Mouse (Mus musculus): ENCODE measurements around the gene Prepl.

Gene Prepl

DNA sequence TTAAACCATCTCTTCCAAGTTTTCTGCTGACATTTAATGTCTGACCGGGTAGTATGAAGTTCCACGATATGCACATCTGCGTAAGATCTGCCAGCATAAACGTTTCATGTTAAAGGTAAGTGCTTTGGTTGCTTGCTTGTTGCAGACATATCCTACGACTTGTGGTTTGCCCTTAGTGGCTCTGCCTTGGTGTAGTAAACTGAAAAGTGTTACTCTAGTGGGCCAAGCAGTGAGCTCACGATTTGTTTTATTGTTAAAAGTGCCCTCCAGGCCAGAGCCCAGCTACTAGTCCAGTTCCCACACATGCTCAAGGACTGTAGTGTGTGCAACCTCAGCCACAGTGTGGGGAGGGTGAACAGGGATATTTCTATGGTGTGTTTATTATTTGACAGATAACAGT, 63.6 kb downstream of the Prepl start:
- Histone ChIP-seq H3K27me3 (ENCODE audit: insufficient read depth, low read length) (no peaks in the 10 kb centered on the region; the same call in none of the 2 replicates), H3K4me3 (replicated peaks; ENCODE audit: low read length) (no peak overlapping the region), H3K9me3 (ENCODE audit: low read length) (no peaks in the 10 kb centered on the region), H3K36me3 (ENCODE audit: insufficient read depth, low read length) (peaks cover 17% of the 10 kb centered on the region), H3K4me1 (replicated peaks; ENCODE audit: low read depth, low read length) (peaks cover 21% of the 10 kb centered on the region)
- TF ChIP-seq NANOG (IDR thresholded peaks at IDR 0.05; ENCODE audit: borderline replicate concordance, low read length) (no peak), CTCF (conservative IDR thresholded peaks at IDR 0.05; ENCODE audit: low read length) (no peak), POU5F1 (IDR thresholded peaks at IDR 0.05; ENCODE audit: borderline replicate concordance, low read length) (no peak)

GRCm38 (mm10) chr17:85025151-85025550, 64.9 kb downstream of the Prepl start:
- Histone ChIP-seq H3K36me3 (ENCODE audit: insufficient read depth, low read length) (peaks cover 17% of the 10 kb centered on the region), H3K4me3 (replicated peaks; ENCODE audit: low read length) (no peak overlapping the region), H3K27me3 (ENCODE audit: insufficient read depth, low read length) (no peaks in the 10 kb centered on the region; the same call in none of the 2 replicates), H3K9me3 (ENCODE audit: low read length) (no peaks in the 10 kb centered on the region), H3K4me1 (replicated peaks; ENCODE audit: low read depth, low read length) (peaks cover 21% of the 10 kb centered on the region)
- TF ChIP-seq CTCF (conservative IDR thresholded peaks at IDR 0.05; ENCODE audit: low read length): no peak
- no peak for TF ChIP-seq POU5F1 (IDR thresholded peaks at IDR 0.05; ENCODE audit: borderline replicate concordance, low read length)
- TF ChIP-seq NANOG (IDR thresholded peaks at IDR 0.05; ENCODE audit: borderline replicate concordance, low read length): no peak

GRCm38 (mm10) chr17:85024237-85024636, 65.8 kb downstream of the Prepl start:
- Histone ChIP-seq H3K27me3 (ENCODE audit: insufficient read depth, low read length) (no peaks in the 10 kb centered on the region), H3K4me1 (replicated peaks; ENCODE audit: low read depth, low read length) (peaks cover 21% of the 10 kb centered on the region), H3K9me3 (ENCODE audit: low read length) (no peaks in the 10 kb centered on the region), H3K4me3 (replicated peaks; ENCODE audit: low read length) (no peak overlapping the region), H3K36me3 (ENCODE audit: insufficient read depth, low read length) (peaks cover 17% of the 10 kb centered on the region)
- TF ChIP-seq CTCF (conservative IDR thresholded peaks at IDR 0.05; ENCODE audit: low read length) (no peak), POU5F1 (IDR thresholded peaks at IDR 0.05; ENCODE audit: borderline replicate concordance, low read length) (no peak), NANOG (IDR thresholded peaks at IDR 0.05; ENCODE audit: borderline replicate concordance, low read length) (no peak)

DNA sequence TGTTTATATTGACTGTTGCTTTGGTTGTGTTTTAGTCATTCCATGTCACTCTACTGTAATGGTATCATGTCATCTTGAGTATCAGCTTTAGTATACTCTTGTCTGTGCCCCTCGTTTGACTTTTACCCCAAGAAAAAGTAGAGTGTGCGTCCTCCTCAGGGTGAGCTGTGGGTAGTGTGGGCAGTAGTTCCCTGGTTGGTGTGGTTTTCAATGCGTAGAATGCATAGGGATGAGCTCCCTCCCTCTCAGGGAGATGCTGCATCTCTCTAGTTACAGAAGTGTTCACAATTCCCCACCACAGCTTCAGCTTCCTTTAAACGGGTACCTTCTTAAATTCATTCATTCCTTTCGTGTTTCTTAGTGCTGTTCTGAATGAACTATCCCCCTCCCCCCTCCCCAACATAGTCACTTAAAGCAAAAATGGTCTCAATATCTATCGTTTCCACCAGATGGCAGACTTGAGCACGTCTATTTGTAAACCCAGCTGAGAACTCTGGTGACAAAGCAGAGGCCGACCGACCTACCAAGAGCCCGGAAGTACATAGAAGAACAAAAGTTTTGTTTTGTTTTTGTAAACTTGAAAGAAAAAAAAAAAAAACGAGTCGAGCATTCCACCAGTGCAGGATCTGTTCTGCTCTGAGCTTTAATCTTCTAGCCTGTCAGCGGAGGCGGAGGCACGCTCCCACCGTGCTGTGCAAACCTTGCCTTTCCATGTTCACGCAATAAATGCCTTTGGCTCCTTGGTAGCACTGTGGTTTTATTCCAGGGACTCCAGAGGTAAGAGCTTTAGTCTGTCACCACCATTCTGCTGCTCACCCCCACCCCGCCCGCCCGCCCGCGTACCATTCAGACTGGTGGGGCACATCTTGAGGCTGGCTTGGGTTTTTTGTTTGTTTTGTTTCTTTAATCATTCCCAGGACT, 66.5 kb downstream of the Prepl start:
- H3K36me3 ChIP-seq (ENCODE audit: insufficient read depth, low read length): peaks cover 17% of the 10 kb centered on the region
- H3K9me3 ChIP-seq (ENCODE audit: low read length): no peaks in the 10 kb centered on the region
- no peaks in the 10 kb centered on the region for H3K27me3 ChIP-seq (ENCODE audit: insufficient read depth, low read length)
- peaks cover 21% of the 10 kb centered on the region for H3K4me1 ChIP-seq (replicated peaks; ENCODE audit: low read depth, low read length)
- H3K4me3 ChIP-seq (replicated peaks; ENCODE audit: low read length): no peak overlapping the region
- TF ChIP-seq NANOG (IDR thresholded peaks at IDR 0.05; ENCODE audit: borderline replicate concordance, low read length) (no peak), POU5F1 (IDR thresholded peaks at IDR 0.05; ENCODE audit: borderline replicate concordance, low read length) (no peak), CTCF (conservative IDR thresholded peaks at IDR 0.05; ENCODE audit: low read length) (peak; percentile 37)

- Histone ChIP-seq H3K36me3 (ENCODE audit: insufficient read depth, low read length) (peaks cover 16% of the 10 kb centered on the region), H3K27me3 (ENCODE audit: insufficient read depth, low read length) (no peaks in the 10 kb centered on the region), H3K4me3 (replicated peaks; ENCODE audit: low read length) (no peak overlapping the region), H3K9me3 (ENCODE audit: low read length) (no peaks in the 10 kb centered on the region), H3K4me1 (replicated peaks; ENCODE audit: low read depth, low read length) (peaks cover 21% of the 10 kb centered on the region)
- TF ChIP-seq NANOG (IDR thresholded peaks at IDR 0.05; ENCODE audit: borderline replicate concordance, low read length) (no peak), CTCF (conservative IDR thresholded peaks at IDR 0.05; ENCODE audit: low read length) (no peak), POU5F1 (IDR thresholded peaks at IDR 0.05; ENCODE audit: borderline replicate concordance, low read length) (no peak)
These were observed 69.7 kb downstream of the Prepl start for GRCm38 (mm10) chr17:85020343-85020742.

DNA sequence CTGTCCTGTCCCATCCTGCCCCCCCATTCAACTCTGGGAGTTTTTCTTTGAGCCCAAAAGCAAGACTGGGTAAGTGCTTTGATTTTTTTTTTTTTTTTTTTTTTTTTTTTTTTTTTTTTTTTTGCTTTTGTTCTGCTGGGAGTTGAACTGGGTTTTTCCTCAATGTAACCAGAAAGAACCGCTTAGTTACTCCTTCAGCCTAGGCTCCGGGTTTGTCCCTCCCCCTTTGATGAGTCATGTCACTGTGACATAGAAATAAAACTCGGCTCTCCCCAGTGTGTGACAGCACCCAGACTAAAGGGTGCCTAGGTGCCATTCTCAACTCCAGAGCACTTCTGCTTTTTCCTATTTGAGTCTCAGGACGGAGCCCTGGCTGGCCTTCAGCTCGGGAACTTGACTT, 71.2 kb downstream of the Prepl start:
- TF ChIP-seq NANOG (IDR thresholded peaks at IDR 0.05; ENCODE audit: borderline replicate concordance, low read length) (no peak), CTCF (conservative IDR thresholded peaks at IDR 0.05; ENCODE audit: low read length) (no peak), POU5F1 (IDR thresholded peaks at IDR 0.05; ENCODE audit: borderline replicate concordance, low read length) (no peak)
- Histone ChIP-seq H3K4me1 (replicated peaks; ENCODE audit: low read depth, low read length) (peaks cover 13% of the 10 kb centered on the region), H3K4me3 (replicated peaks; ENCODE audit: low read length) (no peak overlapping the region), H3K27me3 (ENCODE audit: insufficient read depth, low read length) (no peaks in the 10 kb centered on the region), H3K36me3 (ENCODE audit: insufficient read depth, low read length) (peaks cover 7% of the 10 kb centered on the region), H3K9me3 (ENCODE audit: low read length) (no peaks in the 10 kb centered on the region)

DNA sequence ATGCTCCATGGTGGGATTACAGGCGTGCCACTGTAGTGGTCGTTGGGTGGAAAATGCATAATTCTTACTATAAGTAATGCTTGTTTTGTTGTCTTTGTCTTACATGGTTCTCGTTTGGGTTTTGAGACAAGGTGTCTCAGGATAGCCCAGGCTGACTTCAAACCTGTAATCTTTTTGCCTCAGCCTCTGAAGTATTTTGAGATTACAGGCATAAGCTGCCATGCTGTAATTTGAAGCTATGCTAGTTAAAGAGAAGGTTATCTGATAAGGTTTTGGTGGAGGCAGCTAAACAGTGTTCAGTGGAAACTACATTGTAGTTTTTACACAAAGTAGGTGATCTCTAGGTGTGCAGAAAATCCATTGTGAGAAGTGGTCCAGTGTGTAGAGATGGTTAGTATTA, 71.7 kb downstream of the Prepl start:
- Histone ChIP-seq H3K9me3 (ENCODE audit: low read length) (no peaks in the 10 kb centered on the region), H3K36me3 (ENCODE audit: insufficient read depth, low read length) (peaks cover 11% of the 10 kb centered on the region), H3K4me3 (replicated peaks; ENCODE audit: low read length) (no peak overlapping the region), H3K27me3 (ENCODE audit: insufficient read depth, low read length) (no peaks in the 10 kb centered on the region), H3K4me1 (replicated peaks; ENCODE audit: low read depth, low read length) (peaks cover 9% of the 10 kb centered on the region)
- TF ChIP-seq POU5F1 (IDR thresholded peaks at IDR 0.05; ENCODE audit: borderline replicate concordance, low read length): no peak
- TF ChIP-seq NANOG (IDR thresholded peaks at IDR 0.05; ENCODE audit: borderline replicate concordance, low read length): no peak
- no peak for TF ChIP-seq CTCF (conservative IDR thresholded peaks at IDR 0.05; ENCODE audit: low read length)

- Histone ChIP-seq H3K4me1 (replicated peaks; ENCODE audit: low read depth, low read length) (no peaks in the 10 kb centered on the region), H3K27me3 (ENCODE audit: insufficient read depth, low read length) (no peaks in the 10 kb centered on the region), H3K4me3 (replicated peaks; ENCODE audit: low read length) (no peak overlapping the region), H3K36me3 (ENCODE audit: insufficient read depth, low read length) (peaks cover 39% of the 10 kb centered on the region), H3K9me3 (ENCODE audit: low read length) (no peaks in the 10 kb centered on the region)
- TF ChIP-seq POU5F1 (IDR thresholded peaks at IDR 0.05; ENCODE audit: borderline replicate concordance, low read length) (no peak), CTCF (conservative IDR thresholded peaks at IDR 0.05; ENCODE audit: low read length) (no peak), NANOG (IDR thresholded peaks at IDR 0.05; ENCODE audit: borderline replicate concordance, low read length) (no peak)
These were observed 75.4 kb downstream of the Prepl start for GRCm38 (mm10) chr17:85014632-85015031.
